Mouse (Mus musculus) cortical plate, adult 2 months (tissue): Measurements from ENCODE around the gene Clcnka. TPM values are rescaled to one million over a fixed set of nuclear protein-coding genes. Genes with fewer than 3 reads are reported as not detected.

Experiments used
- H3K27ac ChIP-seq: fragments of 200-500 bp; 2 replicates; pipeline ENCODE4 v1.5.1; 2012; ENCODE audit warnings: low read length, control low read depth, inconsistent platforms; ENCODE audit not compliant: insufficient read depth
- H3K4me1 ChIP-seq: fragments of 200-500 bp; 2 replicates; pipeline ENCODE4 v1.6.1; 2011; ENCODE audit warnings: low read length; ENCODE audit not compliant: control insufficient read depth, insufficient read depth
- H3K4me3 ChIP-seq: fragments of 200-500 bp; 2 replicates; pipeline ENCODE4 v1.5.1; 2011; ENCODE audit warnings: mild to moderate bottlenecking, low read length, control low read depth; ENCODE audit not compliant: insufficient read depth
- CTCF ChIP-seq: fragments of 200-500 bp; IDR thresholded peaks from 2 replicates; pipeline ENCODE4 v1.5.1; 2011; ENCODE audit warnings: mild to moderate bottlenecking, control low read depth, low read length; ENCODE audit not compliant: insufficient read depth; ENCODE audit errors: extremely low read depth
- POLR2A ChIP-seq: fragments of 200-500 bp; IDR thresholded peaks from 2 replicates; pipeline ENCODE4 v1.6.1; 2011; ENCODE audit warnings: mild to moderate bottlenecking, low read length, control low read depth; ENCODE audit not compliant: insufficient read depth; ENCODE audit errors: extremely low read depth
- polyA plus RNA-seq: library from polyadenylated mRNA; depleted of rRNA; stranded (reverse); fragments of >200 nt; gene quantifications from 2 replicates; pipeline ENCODE4 v1.2.3, GENCODE M21; 2012; rRNA removed

The Clcnka gene
- polyA plus RNA-seq: not detected in 2 replicates

- no peak for TF ChIP-seq POLR2A
- no peak for TF ChIP-seq CTCF
- H3K4me1 ChIP-seq: no peaks in the 10 kb centered on the region
- no peak within 1 kb of the TSS for H3K4me3 ChIP-seq
- no peak within 1 kb of the TSS for H3K27ac ChIP-seq
These were observed at the start of gene Clcnka for GRCm38 (mm10) chr4:141398545-141398944. Gene Clcnka, minus strand, starts transcription at chr4:141398724.

- no peak for TF ChIP-seq POLR2A
- no peak for TF ChIP-seq CTCF
- Histone ChIP-seq H3K4me1 (0 out of 2 replicates have a peak, but pooled peaks cover 4% of the 10 kb centered on the region), H3K4me3 (no peak overlapping the region; the same call in 1 of the 2 replicates), H3K27ac (no peak overlapping the region)
These were observed 47.7 kb upstream of the Clcnka start for GRCm38 (mm10) chr4:141446211-141446610.

- Histone ChIP-seq H3K4me3 (peak overlapping the region; percentile 61), H3K4me1 (0 out of 2 replicates have a peak, but pooled peaks cover 4% of the 10 kb centered on the region), H3K27ac (no peak overlapping the region)
- TF ChIP-seq POLR2A (no peak), CTCF (no peak)
These were observed 46.8 kb upstream of the Clcnka start for GRCm38 (mm10) chr4:141445328-141445720.

GRCm38 (mm10) chr4:141444451-141445327 is 46.2 kb upstream of the Clcnka start, which contains the start of gene Zbtb17:
Gene Zbtb17, plus strand, starts transcription at chr4:141444654.
- Histone ChIP-seq H3K4me1 (0 out of 2 replicates have a peak, but pooled peaks cover 4% of the 10 kb centered on the region), H3K4me3 (peak within 1 kb of the TSS; percentile 61), H3K27ac (no peak within 1 kb of the TSS)
- TF ChIP-seq POLR2A: peak; percentile 29; the same call in 1 of the 2 replicates
- no peak for TF ChIP-seq CTCF

GRCm38 (mm10) chr4:141443641-141444429 is 45.3 kb upstream of the Clcnka start:
- peak overlapping the region; percentile 61 for H3K4me3 ChIP-seq
- H3K27ac ChIP-seq: no peak overlapping the region
- 0 out of 2 replicates have a peak, but pooled peaks cover 4% of the 10 kb centered on the region for H3K4me1 ChIP-seq
- TF ChIP-seq CTCF (no peak), POLR2A (no peak)

- Histone ChIP-seq H3K4me1 (no peaks in the 10 kb centered on the region), H3K4me3 (no peak overlapping the region), H3K27ac (no peak overlapping the region)
- TF ChIP-seq POLR2A (no peak), CTCF (no peak)
These were observed 42.4 kb upstream of the Clcnka start for GRCm38 (mm10) chr4:141440877-141441276.

- H3K4me1 ChIP-seq: no peaks in the 10 kb centered on the region
- no peak overlapping the region for H3K4me3 ChIP-seq
- no peak for TF ChIP-seq CTCF
- 0 out of 2 replicates have a peak, but pooled peaks have one; percentile 16 for TF ChIP-seq POLR2A
- no peak overlapping the region for H3K27ac ChIP-seq
These were observed 40.7 kb upstream of the Clcnka start for GRCm38 (mm10) chr4:141439083-141439803.

- TF ChIP-seq CTCF (no peak), POLR2A (0 out of 2 replicates have a peak, but pooled peaks have one; percentile 10)
- H3K27ac ChIP-seq: 0 out of 2 replicates have a peak within 1 kb of the TSS, but pooled peaks have one; percentile 70
- peak within 1 kb of the TSS; percentile 30; the same call in 1 of the 2 replicates for H3K4me3 ChIP-seq
- H3K4me1 ChIP-seq: no peaks in the 10 kb centered on the region
These were observed 37.5 kb upstream of the Clcnka start, which contains the start of gene Srarp for GRCm38 (mm10) chr4:141435974-141436373. Gene Srarp, minus strand, starts transcription at chr4:141436105.
